ENCODE assay signal across 8 mouse cellular contexts in the genomic region with DNA sequence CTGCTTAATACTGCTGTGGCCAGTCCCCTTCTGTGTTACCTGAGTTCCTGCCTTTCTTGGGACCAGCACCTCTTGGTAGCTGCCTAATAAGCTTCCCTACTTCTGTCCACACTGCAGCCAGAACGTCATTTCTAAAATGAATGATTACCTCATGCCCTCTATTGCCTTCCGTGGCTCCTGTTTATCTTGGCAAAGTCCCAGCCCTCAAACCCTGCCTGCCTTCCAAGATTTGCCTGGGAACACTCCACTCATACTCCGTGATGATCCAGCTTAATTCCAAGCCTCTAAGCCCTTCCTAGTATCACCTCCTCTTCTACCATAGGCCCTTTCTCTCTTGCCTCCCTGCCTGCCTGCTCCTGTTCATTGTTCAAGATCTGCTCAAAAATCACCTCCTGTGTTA.
DNase-seq lines count a peak whose midpoint lies in the region; ATAC-seq and TF ChIP-seq lines count a peak whose summit lies in the region.

No protein-coding gene starts in this region.

- no peaks in the 10 kb centered on the region for H3K36me3 ChIP-seq in lung, embryonic 14.5 days (ENCODE audit: insufficient read depth)

- 8% methylated on average over 3 of the region's 3 CpGs for WGBS in lung, embryonic 14.5 days

- H3K27ac ChIP-seq in lung, embryonic 14.5 days (ENCODE audit: low read depth) = no peak overlapping the region

- H3K4me3 ChIP-seq in lung, embryonic 14.5 days (ENCODE audit: low read depth, low read length) = no peak overlapping the region

- no peak overlapping the region for H3K9ac ChIP-seq in lung, embryonic 14.5 days

- intact Hi-C loops in heart, postnatal 36 days (cut with DNase I) = no loop called here

- no peak for TF ChIP-seq CTCF in lung, embryonic 14.5 days (IDR thresholded peaks at IDR 0.05; ENCODE audit: low read depth)

- ATAC-seq in lung, embryonic 14.5 days (ENCODE audit: insufficient read depth) = peak; percentile 58; the same call in 1 of the 2 replicates

- H3K4me2 ChIP-seq in lung, embryonic 14.5 days = no peak overlapping the region

- DNase-seq in heart, adult 9 months (ENCODE audit: low spot score in 2 of 2) = peak; percentile 9 to 37
- DNase-seq in heart, postnatal 36 days = no peak
- peak; percentile 41 for DNase-seq in 3T3-L1 (ENCODE audit: low read depth, low spot score)
- DNase-seq in adrenal gland, postnatal 36 days = peak; percentile 75 to 80
- peak; percentile 74 for DNase-seq in lung, embryonic 14.5 days
- DNase-seq in c-Kit-positive CD71-positive TER-119-positive erythroid progenitor cells, embryonic 14.5 days (ENCODE audit: low spot score) = no peak
- DNase-seq in yolk sac, embryonic 10.5 days (ENCODE audit: low spot score) = no peak
- DNase-seq in left cerebral cortex, adult 11 months (ENCODE audit: low spot score) = no peak

- no peaks in the 10 kb centered on the region for H3K4me1 ChIP-seq in lung, embryonic 14.5 days (ENCODE audit: insufficient read depth)

- H3K9me3 ChIP-seq in lung, embryonic 14.5 days (ENCODE audit: low read depth, low read length) = no peaks in the 10 kb centered on the region

- H3K27me3 ChIP-seq in lung, embryonic 14.5 days (ENCODE audit: insufficient read depth, low read length) = no peaks in the 10 kb centered on the region

Comparison
In these comparisons a context has a peak if more than half of its experiments do, and no peak if none do; other contexts are left out.
1. DNase-seq: peak in heart, adult 9 months (2 of 2), 3T3-L1 (single experiment), adrenal gland, postnatal 36 days (2 of 2) and lung, embryonic 14.5 days (single experiment); none in heart, postnatal 36 days (0 of 2), c-Kit-positive CD71-positive TER-119-positive erythroid progenitor cells, embryonic 14.5 days (single experiment), yolk sac, embryonic 10.5 days (single experiment) and left cerebral cortex, adult 11 months (single experiment).